Mouse (Mus musculus): ENCODE measurements around the gene C3. TPM values are rescaled to one million over a fixed set of nuclear protein-coding genes. Genes with fewer than 3 reads are reported as not detected.

C3 gene
- polyA plus RNA-seq, 1 experiment from 2014 or later = 0.08 TPM

DNA sequence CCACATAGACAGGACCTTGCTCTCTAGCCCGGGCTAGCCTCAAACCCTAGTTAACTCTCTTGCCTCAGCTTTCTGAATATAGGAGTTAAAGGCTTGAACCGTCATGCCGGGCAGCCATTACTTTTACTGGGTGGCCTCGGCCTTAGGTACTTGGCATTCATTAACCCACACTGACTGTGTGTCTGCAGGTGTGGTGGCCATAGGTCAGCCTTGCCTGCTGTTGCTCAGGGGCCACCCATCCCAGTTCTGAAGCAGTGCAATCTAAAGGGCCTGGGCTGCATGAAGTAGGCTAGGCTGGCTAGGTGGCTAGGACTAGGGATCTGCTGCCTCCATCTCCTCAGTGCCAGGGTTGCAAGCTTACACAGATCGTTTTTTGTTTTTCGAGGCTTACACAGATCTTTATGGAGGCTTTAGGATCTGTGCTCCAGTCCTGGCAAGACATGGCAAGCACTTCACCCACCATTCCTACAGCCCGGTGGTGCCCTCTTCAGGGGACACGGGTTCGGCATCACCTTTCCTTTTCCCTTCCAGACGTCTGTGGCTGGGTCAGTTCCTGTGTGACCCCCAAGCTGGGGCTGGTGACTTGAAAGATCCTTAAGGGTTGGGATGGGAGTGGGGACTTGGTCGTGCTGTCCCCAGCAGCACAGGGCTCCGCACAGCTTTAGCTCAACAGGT is 6.5 kb upstream of the C3 start:
- H3K9me3 ChIP-seq = no peaks in the 10 kb centered on the region
- ATAC-seq (ENCODE audit: insufficient number of reproducible peaks, insufficient read depth, low FRiP score, low TSS enrichment, low read depth) = no peak
- no peak overlapping the region for H3K4me3 ChIP-seq (replicated peaks)
- WGBS = 76% methylated on average over 12 of the region's 12 CpGs
- 0 out of 2 replicates have a peak, but pooled peaks cover 8% of the 10 kb centered on the region for H3K27me3 ChIP-seq
- no peaks in the 10 kb centered on the region for H3K4me1 ChIP-seq (replicated peaks)
- no peak overlapping the region for H3K9ac ChIP-seq (replicated peaks)
- peaks cover 41% of the 10 kb centered on the region for H3K36me3 ChIP-seq
- H3K27ac ChIP-seq = no peak overlapping the region
- no peak overlapping the region for H3K4me2 ChIP-seq

- peaks cover 8% of the 10 kb centered on the region; the same call in 1 of the 2 replicates for H3K27me3 ChIP-seq
- H3K9me3 ChIP-seq = no peaks in the 10 kb centered on the region
- WGBS = 47% methylated on average over 7 of the region's 7 CpGs
- no peak for ATAC-seq (ENCODE audit: insufficient number of reproducible peaks, insufficient read depth, low FRiP score, low TSS enrichment, low read depth)
- H3K4me2 ChIP-seq = no peak overlapping the region
- H3K4me1 ChIP-seq (replicated peaks) = no peaks in the 10 kb centered on the region
- no peak overlapping the region for H3K4me3 ChIP-seq (replicated peaks)
- no peak overlapping the region for H3K27ac ChIP-seq
- H3K36me3 ChIP-seq = peaks cover 37% of the 10 kb centered on the region
- no peak overlapping the region for H3K9ac ChIP-seq (replicated peaks)
Observed at GRCm38 (mm10) chr17:57233038-57233437, 5.1 kb upstream of the C3 start.

- no peak overlapping the region for H3K27ac ChIP-seq
- no peak overlapping the region for H3K4me3 ChIP-seq (replicated peaks)
- H3K9ac ChIP-seq (replicated peaks) = no peak overlapping the region
- H3K27me3 ChIP-seq = peaks cover 8% of the 10 kb centered on the region; the same call in 1 of the 2 replicates
- no peak overlapping the region for H3K4me2 ChIP-seq
- H3K36me3 ChIP-seq = peaks cover 28% of the 10 kb centered on the region
- H3K4me1 ChIP-seq (replicated peaks) = no peaks in the 10 kb centered on the region
- 74% methylated on average over 1 of the region's 1 CpGs for WGBS
- no peaks in the 10 kb centered on the region for H3K9me3 ChIP-seq
- no peak for ATAC-seq (ENCODE audit: insufficient number of reproducible peaks, insufficient read depth, low FRiP score, low TSS enrichment, low read depth)
Observed at GRCm38 (mm10) chr17:57232200-57232599, 4.3 kb upstream of the C3 start.

DNA sequence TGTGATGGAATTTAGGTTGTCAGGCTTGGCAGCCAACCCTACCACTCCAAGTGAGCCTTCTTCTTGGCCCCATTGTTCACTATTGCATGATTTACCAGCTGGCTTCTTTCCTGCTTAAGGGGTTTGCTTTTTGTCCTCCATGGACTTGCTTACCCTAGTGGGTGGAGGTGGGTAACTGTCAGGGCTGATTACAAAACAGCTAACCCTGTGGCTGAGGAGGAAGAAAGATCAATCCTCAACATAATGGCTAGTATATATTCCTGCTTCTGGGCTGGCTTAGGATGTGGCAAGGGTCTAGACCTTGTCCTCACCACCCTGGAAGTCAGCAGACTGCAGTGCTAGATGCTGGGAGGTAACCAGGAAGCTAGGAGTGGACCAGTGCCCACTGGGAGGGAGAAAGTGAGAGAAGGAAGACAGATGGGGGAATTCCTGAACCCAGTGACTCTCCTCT is 3.4 kb upstream of the C3 start:
- H3K9ac ChIP-seq (replicated peaks) = no peak overlapping the region
- H3K27me3 ChIP-seq = peaks cover 8% of the 10 kb centered on the region; the same call in 1 of the 2 replicates
- H3K27ac ChIP-seq = no peak overlapping the region
- no peaks in the 10 kb centered on the region for H3K9me3 ChIP-seq
- ATAC-seq (ENCODE audit: insufficient number of reproducible peaks, insufficient read depth, low FRiP score, low TSS enrichment, low read depth) = no peak
- H3K4me2 ChIP-seq = no peak overlapping the region
- no peaks in the 10 kb centered on the region for H3K4me1 ChIP-seq (replicated peaks)
- H3K36me3 ChIP-seq = peaks cover 20% of the 10 kb centered on the region
- H3K4me3 ChIP-seq (replicated peaks) = no peak overlapping the region

DNA sequence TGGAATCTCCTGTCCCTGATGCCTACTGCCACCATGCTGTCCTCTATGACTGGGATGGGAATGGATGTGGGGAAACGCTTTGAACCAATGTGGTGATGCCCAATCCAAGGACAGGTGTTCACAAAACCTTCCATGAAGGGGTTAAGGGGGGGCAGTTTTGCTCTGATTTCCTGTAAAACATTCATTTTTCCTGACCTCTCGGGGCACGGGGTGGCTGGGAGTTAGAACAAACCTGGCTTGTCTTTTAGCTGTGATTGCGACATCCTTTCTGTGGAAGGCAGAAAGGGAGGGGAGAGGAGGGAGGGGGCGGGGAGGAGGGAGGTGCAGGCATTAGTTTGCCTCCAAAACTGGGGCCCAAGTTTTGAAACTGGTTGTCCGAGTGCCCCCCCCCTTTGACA is 2.8 kb upstream of the C3 start:
- Histone ChIP-seq H3K36me3 (peaks cover 14% of the 10 kb centered on the region), H3K9me3 (no peaks in the 10 kb centered on the region), H3K27ac (no peak overlapping the region), H3K4me2 (no peak overlapping the region), H3K27me3 (peaks cover 14% of the 10 kb centered on the region), H3K4me1 (replicated peaks) (no peaks in the 10 kb centered on the region), H3K9ac (replicated peaks) (no peak overlapping the region), H3K4me3 (replicated peaks) (no peak overlapping the region)
- WGBS = 68% methylated on average over 6 of the region's 6 CpGs
- no peak for ATAC-seq (ENCODE audit: insufficient number of reproducible peaks, insufficient read depth, low FRiP score, low TSS enrichment, low read depth)

DNA sequence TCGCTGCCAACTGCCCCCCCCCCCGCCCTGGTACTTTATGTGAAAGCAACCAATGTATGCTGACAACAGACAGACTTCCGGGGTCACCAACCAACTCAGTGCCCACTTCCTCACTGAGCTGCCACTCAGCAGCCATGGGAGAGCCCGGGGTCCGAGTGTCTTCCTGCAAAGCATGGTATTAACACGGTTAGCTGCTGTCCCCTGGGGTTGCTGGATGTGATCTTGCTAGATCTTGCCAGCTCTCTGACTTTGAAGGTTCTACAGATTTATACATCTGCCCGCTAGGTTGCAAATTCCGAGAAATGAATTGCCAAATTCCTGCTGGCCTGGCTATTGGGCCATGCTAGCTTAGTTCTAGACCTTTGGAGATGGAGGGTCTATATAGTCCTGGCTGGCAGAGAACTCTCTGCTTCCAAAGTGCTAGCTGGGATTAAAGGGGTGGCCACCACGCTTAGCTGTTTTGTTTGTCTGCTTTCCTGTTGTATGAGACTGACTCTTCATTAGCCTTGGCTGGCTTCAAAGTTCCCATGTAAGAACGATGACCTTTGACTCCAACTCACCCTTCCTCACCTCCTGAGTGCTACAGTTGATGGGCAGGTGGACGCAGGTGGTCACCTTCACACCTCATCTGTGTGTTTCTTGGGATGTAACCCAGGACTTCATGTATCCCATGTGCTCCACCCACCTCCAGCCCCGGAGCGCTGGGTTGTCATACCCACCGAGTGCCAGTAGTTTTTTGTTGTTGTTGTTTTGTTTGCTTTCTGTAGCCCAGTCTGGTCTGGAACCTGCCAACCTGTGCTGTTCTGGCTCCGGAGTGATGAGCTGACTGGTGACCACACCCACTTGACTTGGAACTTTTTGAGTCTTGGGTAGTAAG is 2.2 kb upstream of the C3 start:
- ATAC-seq (ENCODE audit: insufficient number of reproducible peaks, insufficient read depth, low FRiP score, low TSS enrichment, low read depth) = no peak
- H3K9ac ChIP-seq (replicated peaks) = no peak overlapping the region
- WGBS = 75% methylated on average over 15 of the region's 15 CpGs
- H3K4me1 ChIP-seq (replicated peaks) = no peaks in the 10 kb centered on the region
- H3K9me3 ChIP-seq = no peaks in the 10 kb centered on the region
- H3K27me3 ChIP-seq = peaks cover 20% of the 10 kb centered on the region
- no peak overlapping the region for H3K4me2 ChIP-seq
- H3K36me3 ChIP-seq = peaks cover 9% of the 10 kb centered on the region
- H3K4me3 ChIP-seq (replicated peaks) = no peak overlapping the region
- H3K27ac ChIP-seq = no peak overlapping the region

DNA sequence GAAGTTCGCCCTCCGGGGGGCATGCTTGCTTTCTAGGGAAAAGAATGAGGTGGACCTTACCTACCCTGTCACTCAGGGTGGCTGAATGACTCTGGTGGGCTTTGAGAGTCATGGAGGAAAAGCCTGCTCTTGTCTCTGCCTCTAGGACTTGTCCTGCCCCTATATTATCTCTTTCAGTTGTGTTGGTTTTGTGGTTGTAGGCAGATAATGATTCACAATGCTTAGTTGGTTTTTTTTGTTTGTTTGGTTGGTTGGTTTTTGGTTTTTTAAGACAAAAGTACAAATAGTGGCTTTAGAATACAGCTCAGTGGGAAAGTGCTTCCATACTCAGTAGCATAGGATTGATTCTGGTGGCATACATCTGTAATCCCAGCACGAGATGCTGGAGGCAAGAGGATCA is 937 bp upstream of the C3 start:
- Histone ChIP-seq H3K4me1 (replicated peaks) (no peaks in the 10 kb centered on the region), H3K36me3 (no peaks in the 10 kb centered on the region), H3K9ac (replicated peaks) (no peak overlapping the region), H3K4me3 (replicated peaks) (no peak overlapping the region), H3K27me3 (peaks cover 32% of the 10 kb centered on the region), H3K27ac (no peak overlapping the region), H3K9me3 (no peaks in the 10 kb centered on the region), H3K4me2 (no peak overlapping the region)
- WGBS = 87% methylated on average over 3 of the region's 3 CpGs
- no peak for ATAC-seq (ENCODE audit: insufficient number of reproducible peaks, insufficient read depth, low FRiP score, low TSS enrichment, low read depth)

- 82% methylated on average over 2 of the region's 2 CpGs for WGBS
- no peaks in the 10 kb centered on the region for H3K4me1 ChIP-seq (replicated peaks)
- H3K4me3 ChIP-seq (replicated peaks) = no peak overlapping the region
- no peak overlapping the region for H3K4me2 ChIP-seq
- no peaks in the 10 kb centered on the region for H3K36me3 ChIP-seq
- H3K9me3 ChIP-seq = no peaks in the 10 kb centered on the region
- no peak overlapping the region for H3K27ac ChIP-seq
- H3K27me3 ChIP-seq = peaks cover 44% of the 10 kb centered on the region
- no peak for ATAC-seq (ENCODE audit: insufficient number of reproducible peaks, insufficient read depth, low FRiP score, low TSS enrichment, low read depth)
- H3K9ac ChIP-seq (replicated peaks) = no peak overlapping the region
Observed at GRCm38 (mm10) chr17:57227468-57227867, 468 bp downstream of the C3 start.

- ATAC-seq (ENCODE audit: insufficient number of reproducible peaks, insufficient read depth, low FRiP score, low TSS enrichment, low read depth) = no peak
- WGBS = 79% methylated on average over 9 of the region's 9 CpGs
Observed at GRCm38 (mm10) chr17:57223313-57223712, 4.6 kb downstream of the C3 start.

DNA sequence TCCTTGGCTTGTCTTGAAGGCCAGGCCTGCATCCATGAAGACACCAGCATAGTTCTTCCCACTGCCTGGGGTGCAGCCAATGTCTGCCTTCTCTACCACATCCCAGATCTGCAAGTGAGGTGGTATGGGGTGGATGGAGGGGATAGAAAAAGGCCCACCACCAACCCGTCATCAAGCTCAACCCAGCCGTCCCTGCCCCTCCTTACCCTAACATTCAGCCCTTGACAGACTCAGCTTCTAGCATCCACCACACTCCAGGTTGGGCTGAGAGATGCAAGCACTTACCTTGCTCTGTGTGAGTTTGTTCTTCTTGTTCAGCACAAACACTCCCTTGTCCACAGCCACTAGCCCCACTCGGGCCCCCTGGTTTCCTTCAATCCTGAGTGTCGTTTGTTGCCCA is 6.0 kb downstream of the C3 start:
- ATAC-seq (ENCODE audit: insufficient number of reproducible peaks, insufficient read depth, low FRiP score, low TSS enrichment, low read depth) = no peak

More at GRCm38 (mm10) chr17:57223313-57223712, 4.6 kb downstream of the C3 start:
- H3K9ac ChIP-seq (replicated peaks) = no peak overlapping the region
- H3K9me3 ChIP-seq = no peaks in the 10 kb centered on the region
- no peaks in the 10 kb centered on the region for H3K4me1 ChIP-seq (replicated peaks)
- no peak overlapping the region for H3K4me3 ChIP-seq (replicated peaks)
- H3K4me2 ChIP-seq = no peak overlapping the region
- no peaks in the 10 kb centered on the region for H3K36me3 ChIP-seq
- peaks cover 48% of the 10 kb centered on the region for H3K27me3 ChIP-seq
- H3K27ac ChIP-seq = no peak overlapping the region

DNA sequence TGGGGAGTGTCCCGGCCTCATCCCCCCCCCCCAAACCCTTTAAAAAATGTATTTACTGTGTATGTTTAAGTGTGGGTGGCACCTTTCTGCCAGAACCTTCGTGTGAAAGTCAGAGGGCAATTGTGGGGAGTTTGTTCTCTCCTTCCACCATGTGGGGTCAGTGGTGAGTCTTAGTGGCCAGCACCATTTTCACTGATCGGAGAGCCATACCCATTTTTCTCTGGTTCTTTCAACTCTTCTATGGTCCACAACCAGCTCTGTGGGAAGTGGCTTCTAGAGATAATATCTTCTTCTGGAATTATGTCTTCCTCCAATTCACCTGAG is 8.1 kb downstream of the C3 start:
- Histone ChIP-seq H3K36me3 (no peaks in the 10 kb centered on the region), H3K27ac (no peak overlapping the region), H3K9ac (replicated peaks) (no peak overlapping the region), H3K4me3 (replicated peaks) (no peak overlapping the region), H3K9me3 (no peaks in the 10 kb centered on the region), H3K4me1 (replicated peaks) (no peaks in the 10 kb centered on the region), H3K27me3 (peaks cover 40% of the 10 kb centered on the region), H3K4me2 (no peak overlapping the region)
- WGBS = 22% methylated on average over 3 of the region's 3 CpGs
- ATAC-seq (ENCODE audit: insufficient number of reproducible peaks, insufficient read depth, low FRiP score, low TSS enrichment, low read depth) = no peak

More for the DNA sequence above, 6.0 kb downstream of the C3 start:
- Histone ChIP-seq H3K4me1 (replicated peaks) (no peaks in the 10 kb centered on the region), H3K4me2 (no peak overlapping the region), H3K9me3 (no peaks in the 10 kb centered on the region), H3K27ac (no peak overlapping the region), H3K4me3 (replicated peaks) (no peak overlapping the region), H3K36me3 (no peaks in the 10 kb centered on the region), H3K9ac (replicated peaks) (no peak overlapping the region), H3K27me3 (peaks cover 55% of the 10 kb centered on the region)
- WGBS = 72% methylated on average over 4 of the region's 4 CpGs
